ENCODE assay signal across 21 mouse cellular contexts in genomic region chr2:35805881-35806280, GRCm38 (mm10).
A peak's percentile ranks its signal among the peaks of the same experiment; 100 is the strongest.
DNase-seq lines count a peak whose midpoint lies in the region; ATAC-seq and TF ChIP-seq lines count a peak whose summit lies in the region.
"Had no signal": no experiment of that assay in that cellular context is flagged by ENCODE, and none has a peak within 500 bp of the region (broad histone marks: within the 10 kb centered on the region; RNA-seq: fewer than 3 reads in every experiment).

No protein-coding gene starts in this region.

- H3K4me3 ChIP-seq in midbrain, embryonic 15.5 days: no peak overlapping the region
- no peak overlapping the region for H3K4me3 ChIP-seq in midbrain, embryonic 13.5 days (replicated peaks)
- no peak overlapping the region for H3K4me3 ChIP-seq in neural tube, embryonic 15.5 days (replicated peaks)
- H3K4me3 ChIP-seq in kidney, embryonic 15.5 days (replicated peaks): no peak overlapping the region
- H3K4me3 ChIP-seq: embryonic facial prominence, embryonic 13.5 days; gastrocnemius, adult 2 months; heart, embryonic 13.5 days; hindbrain, embryonic 13.5 days had no signal

- H3K4me2 ChIP-seq in midbrain, embryonic 15.5 days: no peak overlapping the region
- H3K4me2 ChIP-seq in midbrain, embryonic 13.5 days (replicated peaks): no peak overlapping the region
- H3K4me2 ChIP-seq in neural tube, embryonic 15.5 days: no peak overlapping the region
- H3K4me2 ChIP-seq in kidney, embryonic 15.5 days: no peak overlapping the region
- H3K4me2 ChIP-seq: embryonic facial prominence, embryonic 13.5 days; heart, embryonic 13.5 days; hindbrain, embryonic 13.5 days had no signal

- no peaks in the 10 kb centered on the region for H3K27me3 ChIP-seq in midbrain, embryonic 15.5 days (replicated peaks)
- no peaks in the 10 kb centered on the region for H3K27me3 ChIP-seq in midbrain, embryonic 13.5 days
- H3K27me3 ChIP-seq in neural tube, embryonic 15.5 days (replicated peaks): no peaks in the 10 kb centered on the region
- H3K27me3 ChIP-seq in kidney, embryonic 15.5 days: no peaks in the 10 kb centered on the region
- H3K27me3 ChIP-seq: hindbrain, embryonic 13.5 days had no signal

- H3K27ac ChIP-seq in midbrain, embryonic 15.5 days: no peak overlapping the region
- H3K27ac ChIP-seq in midbrain, embryonic 13.5 days: no peak overlapping the region
- 0 out of 2 replicates have a peak overlapping the region, but pooled peaks have one; percentile 10 for H3K27ac ChIP-seq in neural tube, embryonic 15.5 days (replicated peaks)
- no peak overlapping the region for H3K27ac ChIP-seq in kidney, embryonic 15.5 days
- H3K27ac ChIP-seq: embryonic facial prominence, embryonic 13.5 days; gastrocnemius, adult 2 months; heart, embryonic 13.5 days; hindbrain, embryonic 13.5 days had no signal

- no peak overlapping the region for H3K9ac ChIP-seq in midbrain, embryonic 15.5 days
- no peak overlapping the region for H3K9ac ChIP-seq in midbrain, embryonic 13.5 days (replicated peaks)
- no peak overlapping the region for H3K9ac ChIP-seq in neural tube, embryonic 15.5 days (replicated peaks)
- H3K9ac ChIP-seq in kidney, embryonic 15.5 days: no peak overlapping the region
- H3K9ac ChIP-seq: embryonic facial prominence, embryonic 13.5 days; heart, embryonic 13.5 days; hindbrain, embryonic 13.5 days had no signal

- ATAC-seq in frontal cortex, adult (ENCODE audit: low TSS enrichment): peak; percentile 25; the same call in 1 of the 2 replicates
- peak; percentile 31; the same call in 1 of the 2 replicates for ATAC-seq in midbrain, embryonic 15.5 days (replicated peaks)
- no peak for ATAC-seq in midbrain, embryonic 13.5 days
- ATAC-seq in neural tube, embryonic 15.5 days (ENCODE audit: low FRiP score): 0 out of 2 replicates have a peak, but pooled peaks have one; percentile 39
- ATAC-seq in kidney, embryonic 15.5 days (replicated peaks; ENCODE audit: low FRiP score): no peak
- ATAC-seq: intestine, embryonic 16.5 days had no signal

- no peaks in the 10 kb centered on the region for H3K36me3 ChIP-seq in midbrain, embryonic 15.5 days (replicated peaks)
- H3K36me3 ChIP-seq in midbrain, embryonic 13.5 days: no peaks in the 10 kb centered on the region
- no peaks in the 10 kb centered on the region for H3K36me3 ChIP-seq in neural tube, embryonic 15.5 days
- H3K36me3 ChIP-seq in kidney, embryonic 15.5 days: no peaks in the 10 kb centered on the region
- H3K36me3 ChIP-seq: embryonic facial prominence, embryonic 13.5 days; heart, embryonic 13.5 days; hindbrain, embryonic 13.5 days had no signal

- H3K9me3 ChIP-seq in midbrain, embryonic 15.5 days: no peaks in the 10 kb centered on the region
- H3K9me3 ChIP-seq in midbrain, embryonic 13.5 days: no peaks in the 10 kb centered on the region
- no peaks in the 10 kb centered on the region for H3K9me3 ChIP-seq in neural tube, embryonic 15.5 days (replicated peaks)
- no peaks in the 10 kb centered on the region for H3K9me3 ChIP-seq in kidney, embryonic 15.5 days (replicated peaks)
- H3K9me3 ChIP-seq: embryonic facial prominence, embryonic 13.5 days; heart, embryonic 13.5 days; hindbrain, embryonic 13.5 days had no signal

- no peak for DNase-seq in frontal cortex, postnatal 36 days (ENCODE audit: low spot score in 2 of 2)
- peak; percentile 58 for DNase-seq in brain, embryonic 14.5 days (ENCODE audit: low read depth)
- DNase-seq: adrenal gland, adult 8-10 months; adrenal gland, postnatal 36 days; cerebellum, adult 11-12 months; cerebellum, adult 9-11 months; cerebellum, postnatal 36 days; gastrocnemius, adult 2 months; gastrocnemius, postnatal 36 days; heart, adult 11 months; heart, postnatal 36 days; kidney, adult 2 months had no signal

- peaks cover 9% of the 10 kb centered on the region for H3K4me1 ChIP-seq in midbrain, embryonic 15.5 days
- peaks cover 7% of the 10 kb centered on the region for H3K4me1 ChIP-seq in midbrain, embryonic 13.5 days (replicated peaks)
- H3K4me1 ChIP-seq in neural tube, embryonic 15.5 days: 0 out of 2 replicates have a peak, but pooled peaks cover 4% of the 10 kb centered on the region
- no peaks in the 10 kb centered on the region for H3K4me1 ChIP-seq in kidney, embryonic 15.5 days
- H3K4me1 ChIP-seq: embryonic facial prominence, embryonic 13.5 days had no signal

- 61% methylated on average over 13 of the region's 13 CpGs for WGBS in midbrain, embryonic 15.5 days
- WGBS in midbrain, embryonic 13.5 days: 63% methylated on average over 13 of the region's 13 CpGs
- WGBS in neural tube, embryonic 15.5 days: 68% methylated on average over 13 of the region's 13 CpGs
- WGBS in kidney, embryonic 15.5 days: 79% methylated on average over 13 of the region's 13 CpGs

- TF ChIP-seq POLR2A in brain, embryonic 14.5 days (IDR thresholded peaks at IDR 0.05; ENCODE audit: borderline replicate concordance, extremely low read depth, insufficient read depth, insufficient read length, poor library complexity, severe bottlenecking): no peak

- TF ChIP-seq CTCF in brain, embryonic 14.5 days (IDR thresholded peaks at IDR 0.05; ENCODE audit: borderline replicate concordance, extremely low read depth, insufficient read depth, insufficient read length): no peak

Comparison
In these comparisons a context has a peak if more than half of its experiments do, and no peak if none do; other contexts are left out.
1. ATAC-seq: peak in frontal cortex, adult (single experiment), midbrain, embryonic 15.5 days (single experiment) and neural tube, embryonic 15.5 days (single experiment); none in midbrain, embryonic 13.5 days (single experiment) and kidney, embryonic 15.5 days (single experiment).